ENCODE assay signal across 7 mouse cellular contexts in genomic region chr2:91975581-91976541, GRCm38 (mm10). TPM values are rescaled to one million over a fixed set of nuclear protein-coding genes. Genes with fewer than 3 reads are reported as not detected.
DNase-seq lines count a peak whose midpoint lies in the region; ATAC-seq and TF ChIP-seq lines count a peak whose summit lies in the region.

Gene Dgkz, minus strand, starts transcription at chr2:91975864.

- dilution Hi-C loops in CH12.LX (cut with MboI; ENCODE audit: extremely low pct_ligation_motif_present, extremely low pct_unique_long_range_greater_than_20kb, low sequenced_read_pairs) = no loop called here

- TF ChIP-seq EP300 in CH12.LX (IDR thresholded peaks at IDR 0.05; ENCODE audit: low read length) = no peak

- no peaks in the 10 kb centered on the region for H3K79me3 ChIP-seq in C2C12 (ENCODE audit: low read depth)

- H3K27me3 ChIP-seq in C2C12 (ENCODE audit: control insufficient read depth, insufficient read depth, insufficient read length) (peaks cover 29% of the 10 kb centered on the region), CH12.LX (replicated peaks) (peaks cover 25% of the 10 kb centered on the region)
- H3K27me3 ChIP-seq in heart, embryonic 12.5 days (replicated peaks) = peaks cover 31% of the 10 kb centered on the region

- 2% methylated on average over 78 of the region's 79 CpGs for WGBS in heart, embryonic 12.5 days

- TF ChIP-seq CTCF in C2C12 (IDR thresholded peaks at IDR 0.05; ENCODE audit: control insufficient read depth, insufficient read depth, insufficient read length) (no peak), CH12.LX (conservative IDR thresholded peaks at IDR 0.05 in 1 of 2, IDR thresholded peaks at IDR 0.05 in 1 of 2; ENCODE audit: low read depth in 2 of 2, low read length in 2 of 2) (no peak)
- TF ChIP-seq CTCF in cortical plate, adult 2 months (IDR thresholded peaks at IDR 0.05; ENCODE audit: extremely low read depth, insufficient read depth, low read length) = no peak

- no peak for DNase-seq in CH12.LX (ENCODE audit: extremely low read depth)
- DNase-seq in left cerebral cortex, adult 8-10 months (ENCODE audit: low spot score in 2 of 2) = no peak
- no peak for DNase-seq in frontal cortex, postnatal 14 days (ENCODE audit: low spot score in 2 of 2)

- no peak for TF ChIP-seq RAD21 in CH12.LX (IDR thresholded peaks at IDR 0.05; ENCODE audit: low read depth, low read length)

- H3K36me3 ChIP-seq in C2C12 (ENCODE audit: control insufficient read depth, insufficient read depth) (no peaks in the 10 kb centered on the region), CH12.LX (replicated peaks in 1 of 2; ENCODE audit: control insufficient read depth in 1 of 2, insufficient read depth in 1 of 2, low read length in 1 of 2) (no peaks in the 10 kb centered on the region)
- H3K36me3 ChIP-seq in heart, embryonic 12.5 days = no peaks in the 10 kb centered on the region

- H3ac ChIP-seq in C2C12 (ENCODE audit: control insufficient read depth, insufficient read length, low read depth) = no peak within 1 kb of the TSS

- in situ Hi-C loops in CH12.LX (cut with MboI; ENCODE audit: low pct_ligation_motif_present, low pct_unique_long_range_greater_than_20kb, low sequenced_read_pairs) = no loop called here

- peaks cover 4 to 8% of the 10 kb centered on the region in 2 experiments; a peak in 3 of 4 replicates for H3K4me1 ChIP-seq in CH12.LX (ENCODE audit: control insufficient read depth in 1 of 2, insufficient read depth in 2 of 2)
- H3K4me1 ChIP-seq in cortical plate, adult 2 months (ENCODE audit: control insufficient read depth, insufficient read depth, low read length) = peaks cover 7% of the 10 kb centered on the region
- peaks cover 64% of the 10 kb centered on the region for H3K4me1 ChIP-seq in heart, embryonic 12.5 days (replicated peaks)

- no peak for TF ChIP-seq POLR2A in CH12.LX (IDR thresholded peaks at IDR 0.05; ENCODE audit: low read depth, low read length)
- TF ChIP-seq POLR2A in cortical plate, adult 2 months (IDR thresholded peaks at IDR 0.05; ENCODE audit: extremely low read depth, insufficient read depth, low read length) = no peak

- H3K79me2 ChIP-seq in C2C12 (ENCODE audit: control insufficient read depth, insufficient read depth) (no peaks in the 10 kb centered on the region), CH12.LX (replicated peaks; ENCODE audit: control insufficient read depth, extremely low read depth, insufficient read depth, poor library complexity, severe bottlenecking) (no peaks in the 10 kb centered on the region)

- H3K4me3 ChIP-seq in C2C12 (ENCODE audit: insufficient read depth, poor library complexity, severe bottlenecking) (no peak within 1 kb of the TSS), CH12.LX (replicated peaks in 1 of 3; ENCODE audit: low read depth in 2 of 3, low read length in 2 of 3, poor library complexity in 1 of 3) (no peak within 1 kb of the TSS)
- H3K4me3 ChIP-seq in cortical plate, adult 2 months (ENCODE audit: insufficient read depth, low read length) = peak within 1 kb of the TSS; percentile 52
- H3K4me3 ChIP-seq in heart, embryonic 12.5 days = peak within 1 kb of the TSS; percentile 45

- no peaks in the 10 kb centered on the region for H3K9me3 ChIP-seq in CH12.LX (replicated peaks; ENCODE audit: low read length)
- H3K9me3 ChIP-seq in heart, embryonic 12.5 days (replicated peaks) = no peaks in the 10 kb centered on the region

- H3K27ac ChIP-seq in CH12.LX (ENCODE audit: insufficient read depth, low read depth) = no peak within 1 kb of the TSS
- H3K27ac ChIP-seq in cortical plate, adult 2 months (ENCODE audit: insufficient read depth, low read length) = peak within 1 kb of the TSS; percentile 93
- no peak within 1 kb of the TSS for H3K27ac ChIP-seq in heart, embryonic 12.5 days (ENCODE audit: poor library complexity, severe bottlenecking)

- no peak within 1 kb of the TSS for H3K4me2 ChIP-seq in CH12.LX (ENCODE audit: insufficient read depth, low read depth, poor library complexity, severe bottlenecking)
- peak within 1 kb of the TSS; percentile 71 for H3K4me2 ChIP-seq in heart, embryonic 12.5 days

- no peak within 1 kb of the TSS for H3K9ac ChIP-seq in CH12.LX (ENCODE audit: insufficient read depth, low read depth)
- H3K9ac ChIP-seq in heart, embryonic 12.5 days = peak within 1 kb of the TSS; percentile 56

- ATAC-seq in heart, embryonic 12.5 days (ENCODE audit: insufficient number of reproducible peaks, low FRiP score) = peak; percentile 33
- ATAC-seq in monocyte, adult 5-6 weeks (replicated peaks; ENCODE audit: insufficient number of reproducible peaks, low FRiP score, low TSS enrichment, poor library complexity, severe bottlenecking) = no peak

TF ChIP-seq in C2C12, 6 proteins besides CTCF, POLR2A, EP300 and RAD21:
- TF ChIP-seq CEBPB (IDR thresholded peaks at IDR 0.05; ENCODE audit: low read depth) (no peak), MYOG (IDR thresholded peaks at IDR 0.05; ENCODE audit: control insufficient read depth, extremely low read depth, insufficient read length) (no peak), MAX (IDR thresholded peaks at IDR 0.05) (no peak), MYOD1 (IDR thresholded peaks at IDR 0.05; ENCODE audit: control insufficient read depth, insufficient read length, low read depth) (no peak), FOSL1 (IDR thresholded peaks at IDR 0.05; ENCODE audit: insufficient read depth, low read length, poor library complexity, severe bottlenecking) (no peak), USF1 (IDR thresholded peaks at IDR 0.05; ENCODE audit: low read depth) (no peak)

TF ChIP-seq in CH12.LX, 34 proteins besides CTCF, POLR2A, EP300 and RAD21:
- TF ChIP-seq ZKSCAN1 (IDR thresholded peaks at IDR 0.05; ENCODE audit: borderline replicate concordance, low read depth, low read length) = no peak
- no peak for TF ChIP-seq POLR2AphosphoS2 (IDR thresholded peaks at IDR 0.05; ENCODE audit: low read depth, low read length)
- no peak for TF ChIP-seq ZMIZ1 (IDR thresholded peaks at IDR 0.05; ENCODE audit: low read depth, low read length)
- TF ChIP-seq GABPA (IDR thresholded peaks at IDR 0.05; ENCODE audit: insufficient replicate concordance, low read depth, low read length) = no peak
- no peak for TF ChIP-seq ETS1 (conservative IDR thresholded peaks at IDR 0.05; ENCODE audit: low read depth, low read length)
- no peak for TF ChIP-seq SIN3A (IDR thresholded peaks at IDR 0.05; ENCODE audit: low read length)
- TF ChIP-seq MAZ (IDR thresholded peaks at IDR 0.05; ENCODE audit: low read depth, low read length) = no peak
- TF ChIP-seq NELFE (IDR thresholded peaks at IDR 0.05; ENCODE audit: low read depth, low read length) = no peak
- TF ChIP-seq MAFK (IDR thresholded peaks at IDR 0.05; ENCODE audit: insufficient replicate concordance, low read length) = no peak
- TF ChIP-seq MAX (IDR thresholded peaks at IDR 0.05; ENCODE audit: low read length) = no peak
- no peak for TF ChIP-seq JUN (IDR thresholded peaks at IDR 0.05; ENCODE audit: insufficient read depth, low read depth, low read length)
- no peak for TF ChIP-seq TCF12 (IDR thresholded peaks at IDR 0.05; ENCODE audit: low read depth, low read length)
- TF ChIP-seq PAX5 (IDR thresholded peaks at IDR 0.05; ENCODE audit: low read length) = no peak
- TF ChIP-seq E2F4 (IDR thresholded peaks at IDR 0.05; ENCODE audit: insufficient replicate concordance, low read depth, low read length) = no peak
- TF ChIP-seq TBP (conservative IDR thresholded peaks at IDR 0.05; ENCODE audit: low read depth, low read length) = no peak
- TF ChIP-seq NRF1 (IDR thresholded peaks at IDR 0.05; ENCODE audit: low read depth, low read length) = no peak
- no peak for TF ChIP-seq MEF2A (IDR thresholded peaks at IDR 0.05; ENCODE audit: borderline replicate concordance, low read depth, low read length)

RNA-seq across cellular contexts. Expression of gene Dgkz, which starts in this region (rescaled TPM):
- polyA plus RNA-seq in C2C12 (2012; fragmentation: generic; extraction: Trizol) = 47.1 TPM
- total RNA-seq in CH12.LX (2012; rRNA removed) = 50.3 and 50.4 TPM in 2 replicates
- 32.3 and 38.6 TPM in 2 replicates for total RNA-seq in CH12.LX (2014; rRNA removed)
- polyA plus RNA-seq in CH12.LX (2012; ENCODE audit: insufficient read length, low read depth) = 53.9 and 60.2 TPM in 2 replicates
- polyA plus RNA-seq in cortical plate, adult 2 months (2012; rRNA removed) = 550 and 668 TPM in 2 replicates
- polyA plus RNA-seq in heart, embryonic 12.5 days (2016; fragmentation: Nextera tagmentation; extraction: Ambion mirVana) = 43.8 and 48.8 TPM in 2 replicates
- total RNA-seq in left cerebral cortex, adult 8-10 months (2022) = 100 to 1,000 TPM; 414 to 471 (median 424) TPM
- 83.0 to 148 TPM (median 110 TPM) in 3 replicates for total RNA-seq in monocyte, adult 5-6 weeks (2017)

Comparison
In these comparisons a context has a peak if more than half of its experiments do, and no peak if none do; other contexts are left out.
1. H3K4me3 ChIP-seq: peak in cortical plate, adult 2 months (single experiment) and heart, embryonic 12.5 days (single experiment); none in C2C12 (single experiment) and CH12.LX (0 of 3).